Mouse (Mus musculus): ENCODE measurements around the gene Sfrp2. TPM values are rescaled to one million over a fixed set of nuclear protein-coding genes. Genes with fewer than 3 reads are reported as not detected.

Sfrp2 gene
- total RNA-seq, 2 experiments from 2014 or later = 4.7 to 5.0 TPM

- DNase-seq (ENCODE audit: low spot score in 2 of 2) = no peak
Observed at GRCm38 (mm10) chr3:83771160-83771869, 5.2 kb downstream of the Sfrp2 start.

DNA sequence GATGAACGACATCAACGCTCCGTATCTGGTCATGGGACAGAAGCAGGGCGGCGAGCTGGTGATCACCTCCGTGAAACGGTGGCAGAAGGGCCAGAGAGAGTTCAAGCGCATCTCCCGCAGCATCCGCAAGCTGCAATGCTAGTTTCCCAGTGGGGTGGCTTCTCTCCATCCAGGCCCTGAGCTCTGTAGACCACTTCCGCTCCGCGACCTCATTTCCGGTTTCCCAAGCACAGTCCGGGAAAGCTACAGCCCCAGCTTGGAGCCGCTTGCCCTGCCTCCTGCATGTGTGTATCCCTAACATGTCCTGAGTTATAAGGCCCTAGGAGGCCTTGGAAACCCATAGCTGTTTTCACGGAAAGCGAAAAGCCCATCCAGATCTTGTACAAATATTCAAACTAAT, 7.2 kb downstream of the Sfrp2 start:
- DNase-seq (ENCODE audit: low spot score in 2 of 2) = no peak

- no peak for DNase-seq (ENCODE audit: low spot score in 2 of 2)
Observed at GRCm38 (mm10) chr3:83775403-83775802, 9.3 kb downstream of the Sfrp2 start.

- DNase-seq (ENCODE audit: low spot score in 2 of 2) = no peak
Observed at GRCm38 (mm10) chr3:83781460-83782222, 15.5 kb downstream of the Sfrp2 start.

DNA sequence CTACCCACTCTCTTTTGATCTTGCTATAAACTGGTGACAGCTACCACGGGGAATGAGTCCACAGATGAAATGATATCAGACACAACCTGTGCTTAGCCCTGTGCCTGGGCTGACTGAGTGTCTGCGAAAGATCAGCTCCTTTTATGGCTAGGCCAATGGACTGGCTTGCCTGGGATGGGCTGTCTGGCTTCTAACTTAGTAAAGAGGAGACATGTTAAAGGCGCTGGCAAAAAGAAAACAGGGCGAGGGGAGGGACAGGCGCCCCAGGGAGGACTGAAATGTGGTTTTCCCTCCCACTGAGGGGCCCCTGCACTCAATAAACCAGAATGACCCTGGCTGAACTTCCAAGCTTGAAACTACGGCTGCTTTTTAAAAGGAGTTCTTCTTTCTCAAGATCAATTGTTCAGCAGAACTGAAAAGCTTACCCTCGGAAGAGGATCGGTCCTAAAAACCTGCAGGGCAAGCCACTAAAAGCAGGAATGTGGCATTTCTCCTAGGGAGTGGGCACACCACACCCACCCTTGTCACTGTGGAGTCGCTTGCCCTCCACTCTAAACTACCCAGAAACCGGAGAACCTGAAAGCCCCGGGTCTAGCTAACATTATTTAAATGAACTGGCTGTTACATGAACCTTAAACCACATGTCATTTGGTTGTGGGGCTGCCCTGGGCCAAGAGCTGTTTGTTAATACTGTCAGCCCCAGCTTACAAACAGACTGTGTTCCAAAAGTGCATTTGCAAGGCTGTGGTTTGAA, 17.8 kb downstream of the Sfrp2 start:
- DNase-seq (ENCODE audit: low spot score in 2 of 2) = no peak

DNA sequence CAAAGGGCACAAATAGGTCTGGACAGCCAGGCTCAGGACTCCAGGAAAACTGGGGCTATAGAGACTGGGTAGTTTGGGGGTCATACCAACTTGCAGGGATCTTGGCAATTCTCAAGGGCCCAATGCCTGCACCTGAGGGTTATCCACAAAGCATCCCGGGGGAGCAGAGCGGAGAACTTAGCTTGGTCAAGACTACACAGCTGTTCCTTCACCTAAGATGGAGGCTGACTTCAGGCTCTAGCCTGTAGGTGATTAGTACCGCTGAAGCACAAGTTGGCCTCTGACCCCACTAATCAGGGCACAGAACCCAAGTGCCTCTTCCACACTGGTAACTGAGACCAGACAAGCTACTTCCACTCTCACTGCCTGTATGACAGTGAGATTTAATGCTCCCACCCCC, 18.6 kb downstream of the Sfrp2 start:
- DNase-seq (ENCODE audit: low spot score in 2 of 2) = no peak

DNA sequence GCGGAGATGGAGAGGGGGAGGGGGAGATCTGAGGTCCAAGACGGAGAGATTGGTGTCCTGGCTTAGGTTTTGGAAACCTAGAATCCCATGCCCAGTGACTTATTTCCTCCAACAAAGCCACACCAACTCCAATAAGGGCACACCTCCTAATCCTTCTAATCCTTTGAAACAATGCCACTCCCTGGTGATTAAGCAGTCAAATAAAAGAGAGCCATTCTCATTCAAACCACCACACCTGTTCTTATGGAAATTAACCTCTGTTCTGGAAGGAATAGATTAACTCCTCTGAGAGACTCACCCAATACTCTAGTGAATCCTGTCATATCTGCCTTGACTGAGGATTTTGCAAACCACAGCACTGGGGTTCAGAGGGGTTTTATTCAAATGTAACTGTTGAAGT, 21.0 kb downstream of the Sfrp2 start:
- no peak for DNase-seq (ENCODE audit: low spot score in 2 of 2)

DNA sequence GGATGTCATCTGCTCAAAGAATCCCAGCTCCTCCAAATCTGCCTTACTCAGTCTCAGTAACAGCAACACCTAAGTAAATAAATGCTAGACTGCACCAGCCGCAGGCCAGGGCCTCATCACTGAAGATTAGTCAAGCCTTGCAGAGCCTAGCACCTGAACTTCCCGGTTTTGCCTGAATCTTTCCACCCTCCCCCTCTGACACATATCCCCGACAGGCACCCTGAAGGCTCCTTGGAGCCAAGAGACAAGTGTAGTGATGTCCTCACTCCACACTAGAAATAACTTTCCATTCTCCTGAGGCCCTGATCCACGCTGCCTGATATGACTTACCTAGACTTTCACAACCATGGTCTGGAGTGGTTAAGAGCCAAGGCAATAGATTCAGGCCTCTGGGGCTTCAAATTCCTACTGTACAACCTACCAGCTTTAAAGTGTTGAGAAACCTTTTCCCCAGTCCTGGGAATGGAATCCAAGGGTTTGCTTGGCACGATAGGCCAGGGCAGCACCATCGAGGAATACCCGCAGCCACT, 21.7 kb downstream of the Sfrp2 start:
- no peak for DNase-seq (ENCODE audit: low spot score in 2 of 2)

DNA sequence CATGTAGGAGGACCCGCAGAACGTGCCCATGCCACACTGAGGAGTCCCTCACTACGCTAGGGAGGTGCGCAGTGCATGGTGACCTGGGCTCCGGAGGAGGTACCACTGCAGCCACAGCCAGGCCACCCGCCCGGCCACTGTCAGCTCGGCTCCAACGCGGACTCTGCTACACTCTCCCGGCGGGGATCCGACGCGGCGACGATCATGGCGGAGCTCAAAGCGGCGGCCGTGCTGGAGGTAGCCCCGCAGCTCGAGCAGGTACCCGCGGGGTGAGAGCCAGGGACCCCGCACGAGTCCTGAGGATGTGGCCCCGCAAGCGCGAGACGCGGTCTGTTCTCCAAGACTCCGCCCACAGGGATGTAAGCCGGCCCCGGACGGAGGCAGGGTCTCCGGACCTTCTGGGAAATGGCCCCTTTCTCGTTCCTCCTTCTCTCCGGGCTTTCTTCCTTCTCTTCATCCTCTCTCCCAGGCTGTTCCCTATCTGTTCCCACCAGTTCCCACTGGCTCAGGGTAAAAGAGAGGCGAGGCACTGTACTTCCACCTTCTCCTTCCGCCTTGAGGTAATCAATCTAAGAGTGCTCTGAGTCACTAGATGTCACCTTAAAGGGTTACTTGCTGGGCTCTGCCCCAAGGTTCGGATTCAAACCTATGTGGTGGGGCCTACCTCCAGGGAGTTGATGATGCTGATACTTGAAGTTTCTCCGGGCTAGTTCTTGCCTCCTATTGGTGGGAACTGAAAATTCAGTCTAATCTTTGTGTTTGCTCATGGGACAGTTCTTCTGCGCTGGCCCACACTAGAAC, 23.7 kb downstream of the Sfrp2 start:
- DNase-seq (ENCODE audit: low spot score in 2 of 2) = no peak

DNA sequence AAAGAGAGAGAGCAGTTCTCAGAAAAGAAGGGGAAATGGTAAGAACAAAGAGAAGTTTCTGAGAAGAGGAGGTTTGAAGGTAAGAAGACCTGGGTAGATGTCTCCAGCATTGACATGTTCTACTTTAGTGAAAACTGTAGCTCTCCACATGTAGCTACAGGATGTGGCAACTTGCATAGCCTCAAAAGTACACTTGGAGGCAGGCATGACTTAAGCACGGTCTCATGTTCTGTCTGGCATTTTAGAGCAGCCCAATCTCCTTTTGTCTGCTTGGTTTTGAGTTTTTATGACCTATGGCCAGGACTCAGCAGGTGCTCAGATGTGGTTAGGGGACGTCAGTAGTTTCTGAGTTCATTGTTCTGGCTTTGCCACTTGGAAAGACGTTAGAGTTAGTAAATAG, 25.3 kb downstream of the Sfrp2 start:
- DNase-seq (ENCODE audit: low spot score in 2 of 2) = no peak

DNA sequence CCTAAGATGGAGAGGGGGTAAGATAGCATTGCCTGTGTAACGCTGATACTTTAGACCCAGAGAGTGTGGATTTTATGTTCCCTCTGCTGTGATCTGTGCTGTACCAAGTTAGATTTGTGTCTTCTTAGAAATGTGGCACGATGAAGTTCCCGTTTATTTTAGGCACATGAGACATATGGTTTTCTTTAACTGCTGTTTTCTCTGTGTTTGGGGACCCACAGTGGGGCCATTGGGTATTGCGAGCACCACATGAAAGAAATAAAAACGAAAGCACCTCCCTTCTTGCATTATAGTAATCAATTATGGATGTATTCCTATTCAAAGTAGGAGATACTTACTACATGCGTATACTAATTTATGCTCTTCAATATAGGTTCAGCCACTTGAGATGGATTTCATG, 31.0 kb downstream of the Sfrp2 start:
- DNase-seq (ENCODE audit: low spot score in 2 of 2) = no peak

- DNase-seq (ENCODE audit: low spot score in 2 of 2) = peak; percentile 42 to 61
Observed at GRCm38 (mm10) chr3:83797828-83798227, 31.7 kb downstream of the Sfrp2 start.

- no peak for DNase-seq (ENCODE audit: low spot score in 2 of 2)
Observed at GRCm38 (mm10) chr3:83799486-83799885, 33.4 kb downstream of the Sfrp2 start.

DNA sequence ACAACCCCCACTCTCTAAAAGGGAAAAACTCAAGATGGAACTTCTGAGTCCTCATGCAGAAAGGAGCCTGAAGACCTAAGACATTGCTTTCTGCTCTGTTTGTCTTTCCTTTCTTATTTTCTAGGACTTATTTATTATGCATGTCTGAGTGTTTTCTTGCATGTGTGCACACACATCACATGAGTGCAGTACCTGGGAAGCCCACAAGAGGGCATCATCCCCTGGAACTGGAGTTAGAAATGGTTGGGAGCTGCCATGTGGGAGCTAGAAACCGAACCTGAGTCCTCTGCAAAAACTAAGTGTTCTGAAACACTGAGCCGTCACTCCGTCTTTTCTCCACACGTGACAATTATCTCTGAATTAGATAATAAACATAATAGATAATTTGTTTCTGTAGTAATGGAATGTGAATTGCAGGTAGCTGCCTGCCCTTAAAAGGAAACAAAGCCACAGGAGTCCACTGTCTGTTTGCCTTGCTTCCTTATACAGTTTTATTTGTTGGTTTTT, 35.6 kb downstream of the Sfrp2 start:
- no peak for DNase-seq (ENCODE audit: low spot score in 2 of 2)

GRCm38 (mm10) chr3:83808483-83808882, 42.4 kb downstream of the Sfrp2 start:
- no peak for DNase-seq (ENCODE audit: low spot score in 2 of 2)

- no peak for DNase-seq (ENCODE audit: low spot score in 2 of 2)
Observed at GRCm38 (mm10) chr3:83811987-83812386, 45.9 kb downstream of the Sfrp2 start.

DNA sequence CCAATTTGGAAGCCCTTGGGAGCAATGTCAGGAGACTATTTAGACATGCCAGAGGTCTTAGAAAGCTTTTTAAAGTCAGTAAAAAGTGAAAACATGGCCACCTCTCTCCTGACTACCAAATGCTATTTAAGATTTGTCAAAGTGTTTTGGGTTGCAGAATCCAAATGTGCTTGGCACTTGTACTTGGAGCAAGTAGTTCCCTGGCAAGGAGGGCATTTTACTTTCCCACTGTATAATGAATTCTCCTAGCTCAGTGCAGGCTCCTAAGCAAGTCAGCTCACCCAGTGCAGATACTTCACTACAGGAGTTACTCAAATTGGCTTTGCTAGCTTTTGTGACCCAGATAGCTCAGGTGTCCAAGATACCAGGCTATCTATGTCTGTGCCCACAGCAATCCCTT, 46.7 kb downstream of the Sfrp2 start:
- peak in 1 of 2 experiments; percentile 37 for DNase-seq (ENCODE audit: low spot score in 2 of 2)

DNA sequence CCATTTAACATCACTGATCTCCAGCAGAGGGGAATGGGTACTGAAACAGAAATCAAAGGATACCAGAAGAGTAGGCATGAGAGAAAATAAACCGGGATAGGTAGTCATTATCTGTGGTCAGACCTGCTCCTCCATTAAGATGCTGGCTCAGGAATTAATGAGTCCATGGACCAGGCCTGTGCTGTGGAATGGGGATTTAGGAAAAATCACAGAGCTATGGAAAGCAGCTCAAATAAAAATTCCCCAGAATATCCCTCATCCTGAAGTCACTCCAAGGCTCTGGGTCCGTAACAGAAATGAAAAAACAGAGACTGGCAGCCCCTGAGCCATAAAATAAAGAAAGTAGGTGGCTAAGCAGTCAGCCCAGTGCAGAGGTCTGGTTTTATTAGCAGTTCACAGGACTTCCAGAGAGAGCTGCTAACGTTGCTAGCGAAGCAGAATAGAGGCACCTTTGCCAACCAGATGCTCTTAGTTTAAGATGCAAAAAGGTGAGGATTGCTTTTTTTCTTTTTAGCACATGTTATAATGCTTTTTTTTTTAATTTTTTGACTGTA, 50.3 kb downstream of the Sfrp2 start:
- no peak for DNase-seq (ENCODE audit: low spot score in 2 of 2)

DNA sequence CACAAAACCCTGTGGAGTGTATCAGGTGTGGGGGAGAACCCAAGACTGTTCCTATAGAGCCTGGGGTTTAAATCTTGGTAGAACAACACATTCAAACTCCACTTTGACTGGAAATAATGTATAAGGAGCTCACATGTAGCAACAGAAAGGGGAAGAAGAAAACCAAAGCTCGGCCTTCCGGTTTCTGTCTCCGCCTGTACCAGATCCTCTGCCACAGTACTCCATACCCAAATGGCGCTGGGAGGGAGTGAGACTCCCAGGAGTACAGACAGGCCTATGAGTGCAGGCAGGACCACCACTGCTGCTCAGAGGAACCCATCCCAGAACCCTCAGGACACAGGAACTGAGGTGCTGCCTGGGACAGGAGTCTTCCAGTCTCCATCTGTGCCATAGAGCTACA, 57.7 kb downstream of the Sfrp2 start:
- no peak for DNase-seq (ENCODE audit: low spot score in 2 of 2)

All from layer of hippocampus, postnatal 14 days (tissue).